Mouse (Mus musculus): ENCODE results near the gene Plin3. TPM values are rescaled to one million over a fixed set of nuclear protein-coding genes. Genes with fewer than 3 reads are reported as not detected.

Gene Plin3
- polyA plus RNA-seq, 1 experiment from 2014 or later: 17.5 TPM

DNA sequence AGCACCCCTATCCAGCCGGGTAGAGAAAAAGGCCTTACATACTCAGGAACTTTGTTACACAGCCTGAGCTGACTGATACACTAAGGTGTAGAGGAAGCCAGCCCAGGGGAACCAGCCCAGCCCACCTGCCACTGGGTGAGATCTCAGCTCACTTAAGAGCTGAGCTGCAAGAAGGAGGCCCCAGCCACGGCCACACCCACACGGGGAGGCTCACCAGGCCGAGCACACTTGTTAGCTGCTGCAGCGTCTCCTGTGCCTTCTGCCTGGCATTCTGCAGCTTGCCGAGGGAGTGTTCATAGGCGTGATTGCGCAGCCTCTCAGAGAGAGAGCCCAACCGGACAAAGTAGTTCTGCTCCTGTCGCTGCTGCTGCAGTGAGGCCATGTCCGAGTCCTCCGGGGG, 11.5 kb downstream of the Plin3 start:
- Histone ChIP-seq H3K36me3 (no peaks in the 10 kb centered on the region), H3K9me3 (no peaks in the 10 kb centered on the region), H3K27me3 (no peaks in the 10 kb centered on the region), H3K27ac (replicated peaks) (no peak overlapping the region), H3K9ac (no peak overlapping the region), H3K4me1 (replicated peaks) (peaks cover 14% of the 10 kb centered on the region), H3K4me2 (no peak overlapping the region), H3K4me3 (no peak overlapping the region)
- ATAC-seq (ENCODE audit: low FRiP score, low read depth): no peak
- whole genome bisulfite sequencing: 93% methylated on average over 12 of the region's 12 CpGs

DNA sequence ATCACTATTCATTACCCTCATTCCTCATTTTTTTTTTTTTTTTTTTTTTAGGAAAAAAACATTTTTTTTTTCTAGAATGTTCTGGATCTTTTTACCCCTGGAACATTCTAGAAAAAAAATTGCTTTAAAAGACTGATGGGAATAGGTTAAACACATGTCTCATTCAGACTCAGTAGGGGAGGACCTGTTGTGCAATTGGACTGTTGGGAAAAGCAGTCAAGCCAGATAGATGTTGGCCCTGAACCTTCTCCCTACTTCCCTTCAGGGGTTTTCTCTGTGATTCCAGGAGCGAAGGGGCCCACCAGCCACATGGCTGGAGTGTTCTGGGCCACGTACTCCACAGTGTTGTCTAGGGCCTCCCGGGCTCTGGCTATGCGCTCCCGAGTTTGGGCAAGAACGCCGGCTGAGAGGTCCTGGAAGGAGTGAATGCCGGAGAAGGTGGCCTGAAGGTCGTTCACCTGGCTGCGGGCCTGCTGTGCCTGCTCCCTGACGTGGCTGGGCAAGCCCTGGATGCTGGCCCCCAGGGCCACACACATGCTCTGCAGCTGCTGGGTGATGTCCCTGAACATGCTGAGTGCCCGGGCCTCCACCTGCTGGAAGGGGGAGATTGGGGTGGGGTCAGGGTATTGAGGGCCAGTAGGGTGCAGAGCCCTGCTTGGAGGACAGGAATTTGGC, 13.1 kb downstream of the Plin3 start:
- WGBS: 92% methylated on average over 12 of the region's 12 CpGs
- H3K27me3 ChIP-seq: no peaks in the 10 kb centered on the region
- ATAC-seq (ENCODE audit: low FRiP score, low read depth): no peak
- H3K27ac ChIP-seq (replicated peaks): no peak overlapping the region
- H3K4me2 ChIP-seq: no peak overlapping the region
- no peaks in the 10 kb centered on the region for H3K36me3 ChIP-seq
- peaks cover 17% of the 10 kb centered on the region for H3K4me1 ChIP-seq (replicated peaks)
- no peaks in the 10 kb centered on the region for H3K9me3 ChIP-seq
- no peak overlapping the region for H3K9ac ChIP-seq
- H3K4me3 ChIP-seq: no peak overlapping the region

DNA sequence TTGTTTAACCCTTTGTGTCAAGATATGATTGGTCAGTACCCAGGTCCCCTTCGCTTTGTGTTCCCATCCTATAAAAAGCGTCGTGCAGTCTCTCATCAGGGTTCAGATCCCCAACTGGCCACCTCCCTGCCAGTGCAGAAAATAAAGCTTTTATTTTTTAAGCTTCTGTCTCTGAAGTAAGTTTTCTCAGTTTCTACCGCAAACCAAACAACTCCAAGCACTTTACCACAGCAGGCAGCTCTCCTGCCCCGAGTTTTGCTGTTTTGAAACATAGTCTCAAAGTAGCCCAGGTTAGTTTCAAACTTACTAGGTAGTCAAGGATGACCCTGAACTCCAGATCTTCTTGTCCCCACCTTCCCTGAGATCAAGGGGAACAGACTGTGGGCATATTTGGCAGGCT, 14.3 kb downstream of the Plin3 start:
- Histone ChIP-seq H3K9ac (no peak overlapping the region), H3K36me3 (no peaks in the 10 kb centered on the region), H3K27me3 (no peaks in the 10 kb centered on the region), H3K4me3 (no peak overlapping the region), H3K9me3 (no peaks in the 10 kb centered on the region), H3K4me2 (no peak overlapping the region), H3K4me1 (replicated peaks) (peaks cover 17% of the 10 kb centered on the region), H3K27ac (replicated peaks) (no peak overlapping the region)
- 93% methylated on average over 5 of the region's 5 CpGs for WGBS
- no peak for ATAC-seq (ENCODE audit: low FRiP score, low read depth)

DNA sequence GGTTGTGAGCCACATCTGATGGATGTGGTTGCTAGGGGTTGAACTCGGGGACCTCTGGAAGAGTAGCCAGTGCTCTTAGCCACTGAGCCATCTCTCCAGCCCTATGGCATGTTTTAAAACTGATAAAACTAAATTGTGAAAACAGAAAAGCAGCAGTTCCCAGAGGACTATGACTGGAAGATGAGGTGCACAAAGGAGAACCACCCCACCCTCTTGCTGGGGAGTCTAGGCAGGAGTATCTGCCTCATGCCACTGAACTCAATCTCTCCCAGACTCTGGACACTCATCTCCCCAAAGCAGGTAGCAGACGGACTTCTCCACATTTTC, 15.1 kb downstream of the Plin3 start:
- Histone ChIP-seq H3K4me1 (replicated peaks) (peaks cover 17% of the 10 kb centered on the region), H3K4me2 (peak overlapping the region; percentile 78), H3K4me3 (no peak overlapping the region), H3K9ac (0 out of 2 replicates have a peak overlapping the region, but pooled peaks have one; percentile 17), H3K27me3 (no peaks in the 10 kb centered on the region), H3K9me3 (no peaks in the 10 kb centered on the region), H3K27ac (replicated peaks) (peak overlapping the region; percentile 66; the same call in 1 of the 2 replicates), H3K36me3 (no peaks in the 10 kb centered on the region)
- ATAC-seq (ENCODE audit: low FRiP score, low read depth): no peak
- 52% methylated on average over 2 of the region's 2 CpGs for WGBS

DNA sequence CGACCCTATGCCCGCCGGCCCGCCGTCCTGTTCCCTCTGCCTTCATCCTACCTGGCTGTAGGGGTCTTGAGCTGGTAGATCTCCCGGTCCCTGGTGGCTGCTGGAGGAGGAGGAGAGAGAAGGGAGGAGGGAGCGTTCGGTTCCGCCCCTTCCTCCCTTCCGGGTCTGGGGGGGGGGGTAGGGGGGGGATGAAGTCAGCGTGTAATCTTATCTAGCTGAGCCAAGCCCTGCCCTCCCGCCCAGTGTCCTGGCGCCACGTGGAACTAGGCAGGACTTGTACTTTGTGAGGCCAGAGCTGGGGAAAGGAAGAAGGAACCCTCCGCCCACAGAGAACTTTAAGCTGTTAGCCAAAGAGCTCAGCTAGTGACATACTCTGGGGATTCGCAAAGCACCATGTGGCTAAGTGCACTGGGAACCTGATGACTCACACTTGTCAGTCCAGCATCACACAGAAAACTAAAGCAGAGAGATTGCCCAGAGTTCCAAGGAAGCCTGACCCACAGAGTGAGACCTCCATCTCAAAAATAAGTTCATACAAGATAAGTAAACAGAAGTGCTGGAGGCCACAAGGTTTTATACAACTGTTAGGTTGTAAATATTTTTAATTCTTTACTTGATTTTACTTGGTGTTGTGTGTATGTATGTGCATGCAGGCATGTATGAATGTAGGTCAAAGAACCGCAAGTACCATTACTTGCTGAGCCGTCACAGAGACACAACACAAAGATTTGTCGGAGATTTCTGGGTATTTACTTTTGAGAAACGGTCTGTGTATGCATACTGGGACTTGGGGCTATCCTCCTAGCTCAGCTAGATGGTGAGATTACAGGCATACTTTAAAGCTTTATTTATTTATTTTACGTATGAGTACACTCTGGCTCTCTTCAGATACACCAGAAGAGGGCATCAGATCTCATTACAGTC, 15.8 kb downstream of the Plin3 start, which contains the start of gene Ticam1:
TSS of gene Ticam1 (minus strand) at position 144 of the 924 bp plus-strand sequence.
- Histone ChIP-seq H3K4me3 (peak within 1 kb of the TSS; percentile 47), H3K27ac (replicated peaks) (peak within 1 kb of the TSS; percentile 66), H3K27me3 (no peaks in the 10 kb centered on the region), H3K36me3 (no peaks in the 10 kb centered on the region), H3K4me2 (peak within 1 kb of the TSS; percentile 78), H3K4me1 (replicated peaks) (peaks cover 17% of the 10 kb centered on the region), H3K9ac (peak within 1 kb of the TSS; percentile 52), H3K9me3 (no peaks in the 10 kb centered on the region)
- peak; percentile 87 for ATAC-seq (ENCODE audit: low FRiP score, low read depth)
- 9% methylated on average over 17 of the region's 21 CpGs for WGBS

DNA sequence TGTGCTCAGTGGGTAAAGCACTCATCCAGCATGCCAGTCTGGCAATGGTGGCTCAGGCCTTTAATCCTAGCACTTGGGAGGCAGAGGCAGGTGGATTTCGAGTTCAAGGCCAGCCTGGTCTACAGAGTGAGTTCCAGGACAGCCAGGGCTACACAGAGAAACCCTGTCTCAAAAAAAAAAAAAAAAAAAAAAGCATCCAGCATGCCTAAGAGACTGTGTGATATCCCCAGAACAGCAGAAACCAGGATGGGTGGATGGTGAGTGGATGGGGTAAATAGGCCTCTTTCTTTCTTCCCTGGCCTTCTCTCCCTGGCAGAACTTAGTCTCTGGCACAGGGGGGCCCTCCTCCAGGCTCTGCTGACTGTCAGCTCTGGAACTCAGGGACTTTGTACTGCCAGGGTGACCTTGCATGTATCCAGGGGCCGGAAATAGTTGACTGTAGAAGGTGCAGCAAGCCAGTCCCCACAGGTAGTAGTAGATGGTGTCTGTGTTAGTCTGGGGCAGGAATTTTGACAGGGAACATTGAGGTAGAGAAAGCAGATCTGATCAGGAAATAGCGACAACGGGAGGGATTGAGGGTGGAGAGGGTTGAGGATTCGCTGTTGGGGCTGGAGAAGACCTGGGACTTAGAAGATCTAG, 16.7 kb downstream of the Plin3 start:
- 35% methylated on average over 5 of the region's 5 CpGs for WGBS
- H3K9me3 ChIP-seq: no peaks in the 10 kb centered on the region
- peaks cover 17% of the 10 kb centered on the region for H3K4me1 ChIP-seq (replicated peaks)
- peak overlapping the region; percentile 52 for H3K9ac ChIP-seq
- no peaks in the 10 kb centered on the region for H3K27me3 ChIP-seq
- ATAC-seq (ENCODE audit: low FRiP score, low read depth): peak; percentile 27; the same call in 1 of the 2 replicates
- no peaks in the 10 kb centered on the region for H3K36me3 ChIP-seq
- peak overlapping the region; percentile 78 for H3K4me2 ChIP-seq
- peak overlapping the region; percentile 65; the same call in 1 of the 2 replicates for H3K27ac ChIP-seq (replicated peaks)
- peak overlapping the region; percentile 47 for H3K4me3 ChIP-seq

DNA sequence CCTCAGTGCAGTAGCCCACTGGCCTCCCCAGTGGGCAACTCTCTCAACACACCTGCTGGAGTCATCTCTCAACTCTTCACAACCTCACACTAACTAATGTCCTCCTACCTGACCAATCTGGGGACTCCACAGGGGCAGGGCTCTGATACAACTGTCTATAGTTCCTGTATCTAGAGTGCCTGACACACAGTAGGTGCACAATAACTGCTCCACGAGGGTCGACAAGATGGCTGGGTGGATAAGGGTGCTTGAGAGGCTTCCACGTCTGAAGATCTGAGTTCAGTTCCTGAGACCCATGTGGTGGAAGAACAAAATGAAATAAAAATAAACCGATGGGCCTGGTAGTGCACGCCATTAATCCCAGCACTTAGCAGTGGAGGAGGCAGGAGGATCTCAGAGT, 18.7 kb downstream of the Plin3 start:
- peaks cover 23% of the 10 kb centered on the region for H3K4me1 ChIP-seq (replicated peaks)
- no peak overlapping the region for H3K9ac ChIP-seq
- WGBS: 87% methylated on average over 5 of the region's 5 CpGs
- no peak for ATAC-seq (ENCODE audit: low FRiP score, low read depth)
- no peaks in the 10 kb centered on the region for H3K27me3 ChIP-seq
- no peaks in the 10 kb centered on the region for H3K36me3 ChIP-seq
- H3K9me3 ChIP-seq: no peaks in the 10 kb centered on the region
- H3K4me2 ChIP-seq: no peak overlapping the region
- H3K27ac ChIP-seq (replicated peaks): no peak overlapping the region
- H3K4me3 ChIP-seq: no peak overlapping the region

DNA sequence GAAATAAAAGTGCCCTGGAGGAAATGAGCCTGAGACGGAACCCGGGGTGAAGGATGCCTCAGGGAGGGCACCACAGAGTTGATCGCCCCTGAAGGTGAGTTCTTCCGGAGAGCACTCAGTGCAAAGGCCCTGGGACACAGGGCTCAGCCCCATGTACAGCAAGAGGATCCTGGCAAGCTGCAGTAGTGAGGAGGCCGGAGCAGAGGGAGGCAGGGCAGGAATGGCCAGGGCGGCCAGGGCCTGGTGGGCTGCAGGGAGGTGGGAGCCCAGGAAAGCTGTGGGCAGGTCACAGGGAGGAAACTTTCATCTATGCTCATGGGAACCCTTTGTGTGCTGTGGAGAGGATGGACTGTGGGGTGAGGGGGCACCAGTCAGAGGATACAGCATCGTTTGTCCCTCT, 19.2 kb downstream of the Plin3 start:
- no peak for ATAC-seq (ENCODE audit: low FRiP score, low read depth)
- Histone ChIP-seq H3K4me2 (no peak overlapping the region), H3K27ac (replicated peaks) (no peak overlapping the region), H3K36me3 (no peaks in the 10 kb centered on the region), H3K4me3 (no peak overlapping the region), H3K4me1 (replicated peaks) (peaks cover 25% of the 10 kb centered on the region), H3K9ac (no peak overlapping the region), H3K9me3 (no peaks in the 10 kb centered on the region), H3K27me3 (no peaks in the 10 kb centered on the region)
- 88% methylated on average over 7 of the region's 7 CpGs for WGBS

DNA sequence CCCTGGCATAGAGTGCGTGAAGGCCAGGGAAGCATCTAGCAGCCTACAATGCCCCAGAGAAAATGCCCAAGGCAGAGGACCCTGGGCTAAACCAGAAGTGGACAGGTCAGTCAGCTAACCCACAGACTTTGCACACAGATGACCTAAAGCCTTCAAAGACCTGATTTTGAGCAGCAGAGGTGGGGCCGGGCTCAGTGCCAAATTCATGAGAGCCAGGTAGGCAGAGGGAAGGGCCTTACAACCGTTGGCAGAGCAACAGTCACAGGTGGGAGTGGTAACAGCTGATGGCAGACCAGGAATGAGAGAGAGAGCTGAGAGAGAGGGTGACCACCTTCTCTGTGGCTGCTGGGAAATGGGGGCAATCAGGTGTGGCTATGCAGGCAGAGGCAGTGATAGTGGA, 20.0 kb downstream of the Plin3 start:
- Histone ChIP-seq H3K4me1 (replicated peaks) (peaks cover 29% of the 10 kb centered on the region), H3K9ac (no peak overlapping the region), H3K4me2 (no peak overlapping the region), H3K27me3 (no peaks in the 10 kb centered on the region), H3K9me3 (no peaks in the 10 kb centered on the region), H3K4me3 (no peak overlapping the region), H3K36me3 (no peaks in the 10 kb centered on the region), H3K27ac (replicated peaks) (no peak overlapping the region)
- no peak for ATAC-seq (ENCODE audit: low FRiP score, low read depth)
- 91% methylated on average over 3 of the region's 3 CpGs for WGBS

DNA sequence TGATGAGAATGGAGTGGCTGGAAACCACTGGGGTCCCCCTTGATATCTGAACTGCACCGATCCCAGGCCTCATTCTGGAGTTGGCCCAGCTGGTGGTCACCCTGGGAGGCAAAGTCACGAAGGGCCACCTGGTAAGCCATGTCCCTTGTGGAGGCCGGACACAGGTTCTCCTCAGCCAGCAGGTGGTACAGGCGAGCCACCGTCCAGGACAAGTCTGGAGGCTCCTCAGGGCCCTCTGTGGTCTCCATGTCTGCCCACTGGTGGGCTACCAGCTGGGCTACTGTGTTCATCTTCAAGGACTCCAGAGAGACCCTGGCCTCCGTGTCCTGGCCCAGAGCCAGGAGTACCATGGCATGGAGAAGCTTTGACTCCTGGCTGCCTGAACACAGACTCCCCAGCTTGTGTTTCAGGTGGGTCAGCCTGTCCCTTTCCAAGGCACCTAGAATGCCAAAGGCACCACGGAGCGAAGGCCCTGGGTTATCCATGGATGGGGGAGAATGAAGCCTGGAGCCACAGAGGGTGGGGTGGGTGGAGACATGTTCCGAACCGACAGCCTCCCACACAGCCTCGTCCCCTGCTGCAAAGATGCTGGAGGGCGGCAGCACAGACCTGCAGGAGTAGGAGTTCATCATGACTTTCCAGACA, 20.9 kb downstream of the Plin3 start:
- Histone ChIP-seq H3K4me1 (replicated peaks) (peaks cover 21% of the 10 kb centered on the region), H3K9ac (no peak overlapping the region), H3K4me2 (no peak overlapping the region), H3K4me3 (no peak overlapping the region), H3K27ac (replicated peaks) (no peak overlapping the region), H3K9me3 (no peaks in the 10 kb centered on the region), H3K27me3 (no peaks in the 10 kb centered on the region), H3K36me3 (no peaks in the 10 kb centered on the region)
- no peak for ATAC-seq (ENCODE audit: low FRiP score, low read depth)
- WGBS: 89% methylated on average over 12 of the region's 12 CpGs

DNA sequence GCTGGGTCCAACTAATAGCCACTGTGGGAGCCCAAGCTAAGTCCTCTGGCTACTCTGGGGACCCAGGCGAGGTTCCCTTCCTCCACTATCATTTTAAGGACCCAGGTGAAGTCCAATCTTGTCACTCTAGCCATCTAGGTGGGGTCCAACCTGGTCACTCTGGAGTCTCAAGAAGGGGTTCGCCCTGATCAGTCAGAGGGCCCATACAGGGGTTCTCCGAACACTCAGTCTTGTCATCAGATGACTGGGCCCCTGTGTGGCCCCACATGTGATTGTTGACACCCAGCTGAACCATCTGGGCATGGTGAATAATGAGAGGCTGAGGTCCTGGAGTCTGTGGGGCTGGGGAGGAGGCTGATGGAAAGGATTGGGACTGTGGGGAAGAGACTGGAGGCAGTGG, 22.9 kb downstream of the Plin3 start:
- WGBS: 68% methylated on average over 3 of the region's 3 CpGs
- peak overlapping the region; percentile 63 for H3K4me2 ChIP-seq
- H3K9ac ChIP-seq: peak overlapping the region; percentile 12; the same call in 1 of the 2 replicates
- peak; percentile 19; the same call in 1 of the 2 replicates for ATAC-seq (ENCODE audit: low FRiP score, low read depth)
- no peaks in the 10 kb centered on the region for H3K9me3 ChIP-seq
- H3K4me3 ChIP-seq: peak overlapping the region; percentile 38
- peaks cover 12% of the 10 kb centered on the region for H3K4me1 ChIP-seq (replicated peaks)
- no peaks in the 10 kb centered on the region for H3K27me3 ChIP-seq
- H3K36me3 ChIP-seq: no peaks in the 10 kb centered on the region
- H3K27ac ChIP-seq (replicated peaks): peak overlapping the region; percentile 76
